Mouse (Mus musculus) forebrain, embryonic 11.5 days (tissue): ENCODE data around the gene Spint1. TPM values are rescaled to one million over a fixed set of nuclear protein-coding genes. Genes with fewer than 3 reads are reported as not detected.

Experiments
- ATAC-seq: fragments of 200-750 bp; cut with Nextera tagmentation; replicated peaks from 2 replicates; pipeline ENCODE4 v1.8.0; 2017; ENCODE audit warnings: moderate TSS enrichment; ENCODE audit not compliant: low FRiP score
- DNase-seq: peaks from one replicate; pipeline ENCODE4 v3.0.0-alpha.2; 2017; ENCODE audit warnings: low spot score
- H3K27ac ChIP-seq: fragments of 300-500 bp; sonication (generic); 2 replicates; pipeline ENCODE4 v1.5.1; 2014; ENCODE audit warnings: low read depth, low read length
- H3K27me3 ChIP-seq: fragments of 300-500 bp; sonication (generic); 2 replicates; pipeline ENCODE4 v1.6.1; 2014; ENCODE audit warnings: mild to moderate bottlenecking, low read length, mixed read lengths; ENCODE audit not compliant: control insufficient read depth, insufficient read depth
- H3K36me3 ChIP-seq: fragments of 300-500 bp; sonication (generic); 2 replicates; pipeline ENCODE4 v1.6.1; 2014; ENCODE audit warnings: mild to moderate bottlenecking, low read length, moderate library complexity, mixed read lengths; ENCODE audit not compliant: control insufficient read depth, insufficient read depth
- H3K4me1 ChIP-seq: fragments of 300-500 bp; sonication (generic); replicated peaks from 2 replicates; pipeline ENCODE4 v1.6.1; 2014; ENCODE audit warnings: low read length, mixed read lengths; ENCODE audit not compliant: control insufficient read depth, insufficient read depth
- H3K4me2 ChIP-seq: fragments of 300-500 bp; sonication (generic); 2 replicates; pipeline ENCODE4 v1.6.1; 2014; ENCODE audit warnings: low read depth, mild to moderate bottlenecking, low read length, moderate library complexity, mixed read lengths; ENCODE audit not compliant: severe bottlenecking
- H3K4me3 ChIP-seq: fragments of 300-500 bp; sonication (generic); 2 replicates; pipeline ENCODE4 v1.5.1; 2014; ENCODE audit warnings: low read depth, low read length
- H3K9ac ChIP-seq: fragments of 300-500 bp; sonication (generic); 2 replicates; pipeline ENCODE4 v1.6.1; 2014; ENCODE audit warnings: low read length
- H3K9me3 ChIP-seq: fragments of 300-500 bp; sonication (generic); 2 replicates; pipeline ENCODE4 v1.6.1; 2016; ENCODE audit warnings: low read length, mixed read lengths; ENCODE audit not compliant: control insufficient read depth
- WGBS: fragments of 180-500 bp; shearing (Covaris S2); extraction: QIAGEN DNeasy Blood & Tissue Kit; methylation state at CpG from one replicate; pipeline ENCODE4 v1.1.7; 2014; 5-methylcytosine and 5-hydroxymethylcytosine counted together
- polyA plus RNA-seq: library from polyadenylated mRNA; unstranded; fragments of >200 nt; fragmentation: Nextera tagmentation; extraction: Ambion mirVana; gene quantifications from 2 replicates; pipeline ENCODE4 v1.2.1, GENCODE M21; 2014

Gene Spint1
- 2.2 and 2.8 TPM in 2 replicates for polyA plus RNA-seq

DNA sequence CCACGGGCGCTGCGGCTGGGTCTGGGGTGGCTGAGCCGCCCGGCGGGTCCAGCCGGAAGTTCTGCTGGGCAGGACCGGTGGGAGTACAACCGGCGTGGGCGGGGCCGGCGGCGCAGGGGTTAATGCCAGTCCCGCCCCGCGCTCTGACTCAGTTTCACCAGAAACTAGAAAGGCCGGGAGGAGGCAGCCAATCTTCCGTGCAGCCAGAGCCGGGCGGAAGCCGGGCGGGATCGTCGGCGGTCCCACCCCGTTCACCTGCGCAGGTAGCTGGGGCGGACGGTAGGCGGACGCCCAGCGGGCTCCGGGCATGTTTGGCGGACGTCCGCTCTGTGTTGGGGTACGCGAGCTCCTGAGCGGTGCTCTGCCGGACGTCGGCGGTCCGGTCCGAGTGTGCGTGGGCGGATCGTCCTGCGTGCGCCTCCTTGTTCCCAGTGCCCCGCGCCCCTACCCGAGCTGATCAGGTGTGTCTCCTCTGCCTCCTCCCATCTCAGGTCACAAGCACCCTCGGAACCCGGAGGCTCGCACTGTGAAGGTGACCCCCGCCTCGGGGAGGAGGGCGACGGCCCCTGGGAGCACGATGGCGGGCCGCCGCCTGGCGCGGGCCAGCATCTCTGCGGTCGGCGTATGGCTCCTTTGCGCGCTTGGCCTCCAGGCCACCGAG lies at the start of gene Spint1:
Gene Spint1, plus strand, starts transcription at position 153 of the 661 bp plus-strand sequence.
- peaks cover 10% of the 10 kb centered on the region for H3K4me1 ChIP-seq
- ATAC-seq (no peak), DNase-seq (peak; percentile 68)
- peak within 1 kb of the TSS; percentile 42 for H3K4me2 ChIP-seq
- no peak within 1 kb of the TSS for H3K27ac ChIP-seq
- H3K36me3 ChIP-seq: no peaks in the 10 kb centered on the region
- H3K4me3 ChIP-seq: peak within 1 kb of the TSS; percentile 30
- H3K27me3 ChIP-seq: peaks cover 41% of the 10 kb centered on the region
- H3K9ac ChIP-seq: peak within 1 kb of the TSS; percentile 18; the same call in 1 of the 2 replicates
- H3K9me3 ChIP-seq: no peaks in the 10 kb centered on the region
- WGBS: under 1% methylated on average over 72 of the region's 73 CpGs

DNA sequence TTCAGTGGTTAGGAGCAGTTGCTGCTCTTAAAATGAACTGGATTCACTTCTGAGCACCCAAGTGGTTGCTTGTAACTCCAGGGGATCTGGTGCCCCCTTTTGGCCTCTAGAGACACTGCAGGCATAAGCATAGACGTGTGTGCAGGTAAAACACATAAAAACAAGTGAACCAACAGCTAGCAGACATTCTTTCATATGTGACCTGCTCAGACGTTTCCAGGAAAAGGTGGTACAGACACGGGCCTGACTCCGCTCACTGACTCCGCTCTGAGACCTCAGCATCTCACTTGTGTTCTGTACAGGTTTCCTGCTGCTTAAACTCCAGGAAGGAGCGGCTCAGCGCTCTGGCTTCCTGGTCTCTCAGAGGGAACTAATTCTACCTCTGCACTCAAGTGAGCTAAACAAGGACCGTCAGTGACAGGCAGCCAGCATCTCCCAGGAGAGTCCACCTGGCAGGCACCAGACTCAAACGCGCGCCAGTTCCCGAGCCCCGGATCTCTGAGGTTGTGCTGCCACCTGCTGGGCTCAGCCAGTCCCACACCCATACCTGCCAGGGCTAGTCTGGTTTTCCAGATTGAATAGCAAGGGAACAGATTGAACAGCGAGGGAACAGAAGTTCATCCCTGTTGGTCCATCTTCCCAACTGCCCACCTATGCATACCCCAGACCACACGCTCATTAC lies 48.0 kb upstream of the Spint1 start:
- ATAC-seq: peak; percentile 73
- peak overlapping the region; percentile 54 for H3K4me2 ChIP-seq
- H3K4me3 ChIP-seq: peak overlapping the region; percentile 24
- no peak overlapping the region for H3K27ac ChIP-seq
- no peaks in the 10 kb centered on the region for H3K27me3 ChIP-seq
- 5% methylated on average over 15 of the region's 15 CpGs for WGBS
- H3K9ac ChIP-seq: peak overlapping the region; percentile 16; the same call in 1 of the 2 replicates
- H3K4me1 ChIP-seq: no peaks in the 10 kb centered on the region
- H3K9me3 ChIP-seq: no peaks in the 10 kb centered on the region
- H3K36me3 ChIP-seq: no peaks in the 10 kb centered on the region; the same call in 1 of the 2 replicates
- peak; percentile 92 for DNase-seq

GRCm38 (mm10) chr2:119190969-119191368 lies 46.2 kb upstream of the Spint1 start:
- 94% methylated on average over 5 of the region's 5 CpGs for WGBS
- Histone ChIP-seq H3K9me3 (no peaks in the 10 kb centered on the region), H3K27me3 (no peaks in the 10 kb centered on the region), H3K9ac (no peak overlapping the region), H3K36me3 (no peaks in the 10 kb centered on the region), H3K4me2 (no peak overlapping the region), H3K4me1 (no peaks in the 10 kb centered on the region), H3K4me3 (no peak overlapping the region), H3K27ac (no peak overlapping the region)
- ATAC-seq (no peak), DNase-seq (no peak)

GRCm38 (mm10) chr2:119194140-119194539 lies 43.0 kb upstream of the Spint1 start:
- 93% methylated on average over 5 of the region's 5 CpGs for WGBS
- ATAC-seq: no peak
- Histone ChIP-seq H3K27me3 (no peaks in the 10 kb centered on the region), H3K27ac (no peak overlapping the region), H3K9me3 (no peaks in the 10 kb centered on the region), H3K9ac (no peak overlapping the region), H3K36me3 (no peaks in the 10 kb centered on the region), H3K4me3 (no peak overlapping the region), H3K4me1 (no peaks in the 10 kb centered on the region), H3K4me2 (no peak overlapping the region)
- DNase-seq: no peak

DNA sequence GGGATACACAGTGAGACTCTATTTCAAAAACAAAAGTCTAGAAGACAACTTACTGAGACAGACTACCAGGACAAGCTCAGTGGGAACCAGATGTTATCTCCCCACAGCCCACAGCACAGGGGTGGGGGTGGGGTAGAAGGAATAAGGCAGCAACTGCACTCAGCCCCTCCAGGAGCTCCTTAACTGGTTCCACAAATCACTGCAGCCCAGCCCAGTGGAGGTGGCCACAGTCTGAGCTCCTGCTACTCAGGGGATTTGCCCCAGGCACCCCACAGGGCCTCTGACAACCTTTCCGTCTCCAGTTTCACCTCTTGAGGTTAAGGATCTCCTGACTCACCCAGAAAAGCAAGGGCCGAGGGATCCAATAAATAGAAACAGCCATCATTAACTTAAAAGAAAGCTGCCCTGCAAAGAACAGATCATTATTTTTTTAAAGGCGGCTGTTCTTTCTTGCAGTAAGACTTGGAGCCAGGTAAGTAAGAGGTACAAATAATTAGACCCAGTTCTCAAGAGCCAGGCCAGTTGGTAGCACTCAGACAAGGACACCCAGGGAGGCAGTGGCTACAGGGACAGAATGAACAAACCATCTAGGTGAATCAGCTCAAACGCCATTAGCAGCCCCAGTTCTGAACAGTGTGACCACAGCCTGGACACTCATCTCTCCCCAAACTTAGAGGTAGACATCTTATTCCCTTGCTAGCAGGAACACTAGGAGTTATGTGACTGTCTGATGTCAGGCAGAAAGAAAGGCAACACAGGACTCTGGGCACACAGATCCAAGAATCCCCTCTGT lies 40.6 kb upstream of the Spint1 start:
- ATAC-seq: no peak
- H3K4me2 ChIP-seq: no peak overlapping the region
- no peaks in the 10 kb centered on the region for H3K27me3 ChIP-seq
- H3K36me3 ChIP-seq: no peaks in the 10 kb centered on the region
- H3K27ac ChIP-seq: no peak overlapping the region
- no peaks in the 10 kb centered on the region for H3K4me1 ChIP-seq
- no peak for DNase-seq
- no peak overlapping the region for H3K4me3 ChIP-seq
- H3K9me3 ChIP-seq: no peaks in the 10 kb centered on the region
- no peak overlapping the region for H3K9ac ChIP-seq
- 22% methylated on average over 4 of the region's 4 CpGs for WGBS

- Histone ChIP-seq H3K4me3 (no peak overlapping the region), H3K9me3 (no peaks in the 10 kb centered on the region), H3K36me3 (no peaks in the 10 kb centered on the region), H3K27ac (no peak overlapping the region), H3K4me2 (no peak overlapping the region), H3K9ac (no peak overlapping the region), H3K4me1 (no peaks in the 10 kb centered on the region), H3K27me3 (no peaks in the 10 kb centered on the region)
- DNase-seq: no peak
- no peak for ATAC-seq
- WGBS: 71% methylated on average over 1 of the region's 1 CpGs
Observed at GRCm38 (mm10) chr2:119197493-119197892, 39.7 kb upstream of the Spint1 start.

- Histone ChIP-seq H3K4me2 (no peak overlapping the region), H3K9ac (no peak overlapping the region), H3K27ac (no peak overlapping the region), H3K4me3 (no peak overlapping the region), H3K36me3 (no peaks in the 10 kb centered on the region), H3K27me3 (no peaks in the 10 kb centered on the region), H3K9me3 (no peaks in the 10 kb centered on the region), H3K4me1 (0 out of 2 replicates have a peak, but pooled peaks cover 1% of the 10 kb centered on the region)
- 21% methylated on average over 1 of the region's 1 CpGs for WGBS
- no peak for DNase-seq
- ATAC-seq: no peak
Observed at GRCm38 (mm10) chr2:119198049-119198448, 39.1 kb upstream of the Spint1 start.

DNA sequence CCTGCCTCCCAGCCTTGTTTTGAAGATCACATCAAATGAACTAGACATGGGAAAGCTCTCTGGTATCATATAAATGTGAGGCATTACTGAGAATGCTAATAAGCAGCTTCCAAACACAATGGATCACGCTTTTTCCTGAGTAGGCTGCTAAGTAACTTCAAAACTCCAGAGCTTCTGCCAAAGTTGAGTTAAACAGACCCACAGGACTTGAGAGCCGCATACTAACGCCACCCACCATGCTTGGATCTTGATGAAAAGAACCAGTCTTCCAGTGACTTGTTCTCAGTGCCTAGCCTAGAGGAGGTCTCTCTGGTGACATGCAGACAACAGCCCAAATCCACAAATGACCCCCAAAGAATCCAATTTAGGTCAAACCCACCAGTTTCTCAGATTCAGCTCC lies 38.2 kb upstream of the Spint1 start:
- no peak for ATAC-seq
- no peak overlapping the region for H3K27ac ChIP-seq
- H3K36me3 ChIP-seq: no peaks in the 10 kb centered on the region
- no peak overlapping the region for H3K4me3 ChIP-seq
- no peaks in the 10 kb centered on the region for H3K27me3 ChIP-seq
- H3K9me3 ChIP-seq: no peaks in the 10 kb centered on the region
- WGBS: 62% methylated on average over 3 of the region's 3 CpGs
- H3K4me1 ChIP-seq: peaks cover 5% of the 10 kb centered on the region; the same call in 1 of the 2 replicates
- no peak overlapping the region for H3K4me2 ChIP-seq
- no peak overlapping the region for H3K9ac ChIP-seq
- no peak for DNase-seq
